Mouse (Mus musculus): ENCODE measurements at regions not wholly inside any gene's neighbourhood (a gene's known extent, or its start where the extent isn't known, plus 50 kb on each side); places are given as distances from the start of the nearest gene placed in this dataset.

- no peak for TF ChIP-seq CTCF (IDR thresholded peaks at IDR 0.05; ENCODE audit: low read depth, low read length)
- no peak for TF ChIP-seq POLR2AphosphoS5 (IDR thresholded peaks at IDR 0.05; ENCODE audit: insufficient replicate concordance, low read depth, low read length)
Measured at GRCm38 (mm10) chr2:75481863-75482262, 177.2 kb upstream of the Hnrnpa3 start.

Data from G1E (cell line).